Mouse (Mus musculus) right cerebral cortex, postnatal 14 days (tissue): Measurements from ENCODE around the gene Dhrs13.
"Not testable (repeated sequence)": the region's sequence is repeated elsewhere in the genome, so short reads cannot be mapped to it uniquely, and the experiment has no call there.

ENCODE experiments used
- DNase-seq: peaks from one replicate; pipeline ENCODE4 v3.0.0; 2022

The Dhrs13 gene

DNA sequence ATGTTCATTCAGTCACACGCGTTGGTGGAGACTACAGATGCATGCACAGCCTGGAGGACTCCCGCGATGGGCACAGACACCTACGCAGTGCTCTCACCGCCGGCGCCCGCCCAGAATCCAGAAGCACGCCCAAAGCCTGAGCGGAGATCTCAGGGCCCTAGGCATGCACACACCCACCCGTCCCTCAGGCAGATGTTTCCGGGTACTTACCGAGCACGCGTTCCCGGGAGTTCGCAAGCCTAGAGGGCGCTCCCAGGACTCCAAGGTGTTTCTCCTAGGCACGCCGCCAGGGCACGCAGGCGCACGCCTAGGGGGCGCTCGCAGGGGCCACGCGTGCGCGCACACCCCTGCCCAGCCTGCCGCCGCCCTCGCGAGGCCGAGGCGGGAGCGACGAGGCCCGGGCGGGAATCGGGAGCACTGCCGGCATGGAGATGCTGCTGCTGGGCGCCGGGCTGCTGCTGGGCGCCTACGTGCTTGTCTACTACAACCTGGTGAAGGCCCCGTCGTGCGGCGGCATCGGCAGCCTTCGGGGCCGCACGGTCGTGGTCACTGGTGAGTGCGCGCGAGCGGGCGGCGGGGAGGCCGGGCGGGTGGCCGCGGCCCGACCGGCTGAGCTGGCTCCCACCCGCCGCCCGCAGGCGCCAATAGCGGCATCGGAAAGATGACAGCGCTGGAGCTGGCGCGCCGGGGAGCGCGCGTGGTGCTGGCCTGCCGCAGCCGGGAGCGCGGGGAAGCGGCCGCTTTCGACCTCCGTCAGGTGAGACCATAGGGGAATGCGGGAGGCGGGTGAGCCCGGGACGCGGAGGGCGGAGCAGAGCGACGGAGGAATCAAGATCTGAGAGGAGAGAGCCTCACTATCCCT lies at the start of gene Dhrs13:
Dhrs13 (plus strand) TSS at position 334 of the 862 bp plus-strand sequence.
- peak; percentile 91 for DNase-seq

DNA sequence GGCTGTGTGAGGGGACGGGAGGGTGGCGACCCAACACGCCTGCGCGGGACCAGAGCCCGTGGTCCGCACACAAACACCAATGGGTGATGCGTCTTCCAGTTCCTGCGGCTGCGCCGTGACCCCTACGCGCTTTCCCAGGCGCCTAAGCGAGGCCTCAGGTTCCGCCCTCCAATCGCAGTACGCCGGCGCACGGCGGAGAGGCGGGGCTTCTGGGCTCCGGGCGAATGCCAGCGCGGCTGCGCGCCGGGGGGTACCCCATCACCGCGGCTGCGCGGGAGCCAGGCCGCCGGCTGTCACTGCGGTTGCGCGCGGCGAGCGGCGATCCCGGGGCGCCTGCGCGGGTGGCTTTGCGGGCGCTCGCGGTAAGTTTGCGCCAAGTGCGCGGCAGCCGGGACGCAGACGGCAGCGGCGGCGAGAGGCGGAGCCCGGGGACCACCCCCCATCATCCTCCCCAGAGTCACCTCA lies 49.6 kb upstream of the Dhrs13 start, which contains the start of gene Phf12:
Phf12 (plus strand) TSS at position 314 of the 465 bp plus-strand sequence.
- DNase-seq: peak; percentile 99

DNA sequence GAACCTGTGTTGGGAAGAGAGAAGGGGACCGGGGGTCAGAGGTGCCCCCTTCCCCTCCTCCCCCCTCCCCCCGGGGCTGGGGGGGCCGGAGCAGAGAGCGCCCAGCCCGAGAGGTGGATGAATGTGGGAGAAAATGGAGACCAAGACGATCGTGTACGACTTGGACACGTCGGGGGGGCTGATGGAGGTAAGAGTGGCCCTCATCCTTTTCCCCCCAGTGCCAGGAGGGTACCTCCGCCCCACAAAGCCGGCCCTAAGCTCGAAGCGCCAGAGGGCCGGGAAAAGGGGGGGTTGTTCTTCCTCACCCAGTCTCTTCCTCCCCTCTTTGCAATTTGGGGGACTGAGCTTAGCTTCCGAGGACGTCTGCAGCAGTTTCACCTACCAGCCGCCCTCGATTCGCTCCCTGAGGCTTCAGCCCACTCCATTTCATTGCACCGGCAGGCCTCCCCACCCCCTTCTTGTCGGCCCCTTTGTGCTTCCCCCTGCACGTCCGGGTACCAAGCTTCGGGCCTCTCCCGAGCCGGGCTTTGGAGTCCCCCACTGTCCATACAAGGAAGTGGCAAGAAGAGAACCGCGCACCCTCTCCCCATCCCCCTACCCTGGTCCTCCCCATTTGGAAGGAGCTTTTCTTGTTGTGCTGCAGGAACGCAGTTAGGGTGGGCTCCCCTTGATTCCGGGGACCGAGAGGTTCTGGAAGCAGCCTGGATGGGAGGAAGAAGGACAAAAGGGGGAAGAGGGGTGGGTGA lies 48.7 kb upstream of the Dhrs13 start:
- DNase-seq: peak; percentile 68

DNA sequence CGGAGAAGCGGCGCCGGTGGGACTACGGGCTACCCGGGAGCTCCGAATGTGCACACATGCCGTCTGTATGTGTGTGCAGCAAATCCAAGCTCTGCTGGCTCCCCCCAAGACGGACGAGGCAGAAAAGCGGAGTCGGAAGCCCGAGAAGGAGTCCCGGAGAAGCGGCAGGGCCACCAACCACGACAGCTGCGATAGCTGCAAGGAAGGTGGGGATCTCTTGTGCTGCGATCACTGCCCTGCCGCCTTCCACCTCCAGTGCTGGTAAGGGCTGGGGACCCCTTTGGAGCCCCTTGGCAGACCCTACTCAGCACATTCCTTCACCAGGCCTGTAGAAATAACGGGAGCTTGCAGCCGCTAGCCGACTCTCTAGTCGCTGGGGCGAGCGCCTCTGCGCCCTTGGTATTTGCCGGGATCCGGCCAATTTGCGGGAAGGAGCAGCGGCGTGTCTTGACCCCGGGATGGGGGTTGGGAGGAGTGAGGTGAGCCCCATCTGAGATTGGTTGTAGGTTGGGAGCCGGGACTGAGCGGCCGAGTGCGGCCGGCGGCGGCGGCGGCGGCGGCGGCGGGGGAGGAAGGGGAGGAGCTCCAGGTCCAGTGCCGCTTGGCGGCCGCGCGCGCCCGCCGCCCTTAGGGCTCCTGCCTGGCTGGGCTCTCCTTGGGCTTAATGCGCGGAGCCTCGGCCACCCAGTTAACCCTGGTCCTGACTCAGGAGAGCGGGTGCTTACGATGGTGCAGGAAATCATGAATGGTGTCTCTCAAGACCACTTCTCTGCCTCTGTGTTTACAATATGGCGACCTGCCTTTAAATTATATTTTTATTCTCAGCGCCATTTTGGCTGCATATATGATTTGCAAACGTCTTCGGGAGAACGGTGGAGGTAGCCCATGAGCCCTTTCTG lies 47.9 kb upstream of the Dhrs13 start:
- peak; percentile 64 for DNase-seq

DNA sequence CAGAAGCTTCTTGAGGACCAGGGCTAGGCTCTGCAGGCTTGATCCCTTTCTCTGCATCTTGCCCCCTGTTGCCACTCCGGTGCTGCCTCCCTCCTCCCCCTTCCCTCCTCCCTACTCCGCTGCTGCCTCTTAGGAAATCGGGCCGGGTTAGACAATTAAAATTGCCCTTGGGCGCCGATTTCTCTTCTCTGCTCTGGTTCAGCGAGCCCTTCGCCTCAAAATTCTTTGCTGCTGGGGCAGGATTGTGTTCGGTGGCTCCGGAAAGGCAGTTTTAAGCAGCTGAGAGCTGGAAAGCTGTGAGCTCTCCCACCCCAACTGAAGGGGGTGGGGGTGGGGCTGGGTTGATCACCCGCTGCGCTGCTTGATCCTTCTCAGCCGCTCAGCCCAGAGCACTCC lies 47.2 kb upstream of the Dhrs13 start:
- DNase-seq: no peak

DNA sequence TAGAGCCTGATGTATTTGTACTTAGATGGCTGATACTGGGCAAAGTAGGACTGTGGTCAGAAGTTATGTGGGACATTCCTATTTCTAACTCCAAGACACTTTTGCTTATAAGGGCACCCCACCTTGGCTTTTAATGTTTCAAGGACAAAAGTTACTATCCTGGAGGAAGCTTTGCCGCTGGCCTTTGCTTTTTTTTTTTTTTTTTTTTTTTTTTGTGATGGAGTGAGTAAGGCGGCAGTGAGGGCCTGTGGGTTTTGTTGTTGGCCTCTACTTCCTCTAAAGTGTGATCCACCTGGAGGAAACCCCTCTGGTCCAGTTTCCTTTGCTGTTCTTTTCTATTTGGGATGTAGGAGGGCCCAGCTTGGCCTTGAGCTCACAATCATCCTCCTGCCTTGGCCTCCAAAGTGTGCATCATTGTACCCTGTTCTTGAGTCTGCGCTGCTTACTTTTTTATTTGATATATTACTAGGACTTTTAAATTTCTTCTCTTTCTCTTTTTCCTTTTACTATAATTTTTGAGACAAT lies 46.5 kb upstream of the Dhrs13 start:
- no peak for DNase-seq

DNA sequence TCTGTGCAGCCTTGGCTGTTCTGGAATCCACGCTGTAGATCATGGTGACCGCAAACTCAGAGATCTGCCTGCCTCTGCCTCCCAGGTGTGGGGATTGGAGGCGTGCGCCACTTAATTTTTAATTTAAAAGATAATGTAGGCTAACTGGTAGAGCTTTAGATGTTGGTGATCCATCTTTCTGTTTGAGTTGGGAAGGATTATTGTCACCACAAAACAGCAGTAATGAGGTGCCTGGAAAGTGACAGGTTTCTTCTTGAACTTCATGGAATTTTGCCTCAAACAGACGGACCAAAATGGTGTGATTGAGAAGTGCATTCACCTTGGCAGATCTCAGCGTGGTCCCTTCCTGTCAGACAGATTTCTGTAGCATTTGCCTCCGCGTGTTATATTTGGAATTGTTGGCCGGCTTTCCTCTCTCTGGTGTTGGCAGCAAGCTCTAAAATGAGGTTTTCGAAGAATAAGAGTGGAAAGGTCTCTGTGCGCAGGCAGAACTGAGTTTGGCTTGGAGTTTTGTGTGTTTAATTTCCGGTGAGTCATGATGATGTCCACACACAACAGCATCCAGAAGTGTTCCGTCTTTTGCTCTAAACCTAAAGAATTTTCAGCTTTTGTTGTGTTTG lies 42.9 kb upstream of the Dhrs13 start:
- no peak for DNase-seq

DNA sequence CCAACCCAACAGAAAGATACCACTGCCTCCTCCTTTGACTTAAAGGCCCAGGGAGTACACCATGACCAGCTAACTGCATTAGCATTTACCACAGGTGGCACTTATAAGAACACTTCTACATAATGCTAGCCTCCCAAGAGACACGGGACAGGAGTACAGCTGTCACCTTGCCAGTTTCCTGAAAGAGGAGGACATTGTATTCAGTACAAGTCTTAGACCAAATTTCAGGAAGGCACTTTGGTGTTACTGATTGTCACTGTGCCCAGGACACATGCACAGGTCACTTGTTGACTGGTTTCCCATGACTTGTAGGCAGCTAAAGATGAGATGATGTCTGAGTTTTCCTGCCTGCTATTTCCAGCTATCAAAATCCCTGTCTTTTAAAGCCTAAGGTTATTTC lies 36.5 kb upstream of the Dhrs13 start:
- DNase-seq: no peak

DNA sequence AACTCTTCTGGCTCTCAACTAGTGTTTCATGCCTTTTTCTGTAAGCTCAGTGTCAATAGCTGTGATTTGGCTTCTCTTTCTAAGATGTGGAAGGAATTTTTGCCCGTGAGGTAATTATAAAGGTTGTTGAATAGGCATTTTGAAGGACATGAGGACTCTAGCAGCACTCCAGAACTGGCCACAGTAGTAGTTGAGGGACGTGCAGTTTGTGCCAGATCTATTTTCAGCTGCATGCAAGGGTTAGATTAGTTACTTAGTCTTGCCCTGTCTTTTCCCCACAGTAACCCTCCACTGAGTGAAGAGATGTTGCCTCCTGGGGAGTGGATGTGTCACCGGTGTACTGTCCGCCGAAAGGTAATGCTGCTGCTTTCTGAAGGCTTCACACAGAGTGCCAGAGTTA lies 25.6 kb upstream of the Dhrs13 start:
- no peak for DNase-seq

DNA sequence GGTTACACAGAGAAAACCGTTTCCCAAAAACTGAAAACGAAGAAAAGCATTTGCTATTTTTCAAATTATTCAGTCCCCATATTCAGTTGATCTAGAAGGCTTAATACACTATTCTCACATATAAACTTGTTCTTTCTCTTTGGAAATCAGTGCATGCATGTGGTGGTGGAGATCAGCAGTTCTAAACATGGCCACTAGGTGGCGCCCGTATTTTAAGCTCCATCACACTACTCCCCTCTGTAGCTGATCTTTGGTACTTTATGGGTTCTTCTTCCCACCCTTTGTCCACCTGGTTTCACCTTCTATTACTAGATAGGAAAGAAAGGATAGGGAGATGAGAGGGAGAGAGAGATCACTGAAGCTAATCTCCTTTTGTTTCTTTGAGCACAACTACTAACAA lies 12.4 kb upstream of the Dhrs13 start:
- peak; percentile 76 for DNase-seq

DNA sequence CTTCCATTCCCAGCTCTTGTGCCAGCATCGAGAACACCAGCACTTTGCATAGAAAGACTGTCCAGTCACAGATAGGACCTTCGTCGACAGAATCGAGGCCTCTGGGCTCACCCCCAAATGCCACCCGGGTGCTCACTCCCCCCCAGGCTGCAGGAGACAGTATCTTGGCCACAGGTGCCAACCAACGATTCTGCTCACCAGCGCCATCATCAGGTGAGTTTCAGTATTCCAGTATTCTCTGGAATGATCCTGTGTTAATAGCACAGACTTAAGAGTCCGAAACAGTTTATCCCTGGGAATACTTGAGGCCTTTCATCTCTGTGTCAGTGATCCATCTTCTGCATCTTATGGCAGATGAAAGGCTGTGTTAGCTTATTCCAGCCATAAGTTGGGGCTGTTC lies 8.5 kb upstream of the Dhrs13 start:
- peak; percentile 42 for DNase-seq

DNA sequence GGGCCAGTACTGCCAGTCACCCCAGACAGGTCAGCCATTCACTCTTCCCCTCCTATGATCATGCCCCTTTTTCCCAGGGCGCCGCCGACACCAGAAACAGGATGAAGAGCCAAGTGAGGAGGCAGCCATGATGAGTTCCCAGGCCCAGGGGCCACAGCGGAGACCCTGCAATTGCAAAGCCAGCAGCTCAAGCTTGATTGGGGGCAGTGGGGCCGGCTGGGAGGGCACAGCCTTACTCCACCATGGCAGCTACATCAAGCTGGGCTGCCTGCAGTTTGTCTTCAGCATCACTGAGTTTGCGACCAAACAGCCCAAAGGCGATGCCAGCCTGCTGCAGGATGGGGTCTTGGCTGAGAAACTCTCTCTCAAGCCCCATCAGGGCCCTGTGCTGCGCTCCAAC lies 2.8 kb upstream of the Dhrs13 start:
- no peak for DNase-seq

DNA sequence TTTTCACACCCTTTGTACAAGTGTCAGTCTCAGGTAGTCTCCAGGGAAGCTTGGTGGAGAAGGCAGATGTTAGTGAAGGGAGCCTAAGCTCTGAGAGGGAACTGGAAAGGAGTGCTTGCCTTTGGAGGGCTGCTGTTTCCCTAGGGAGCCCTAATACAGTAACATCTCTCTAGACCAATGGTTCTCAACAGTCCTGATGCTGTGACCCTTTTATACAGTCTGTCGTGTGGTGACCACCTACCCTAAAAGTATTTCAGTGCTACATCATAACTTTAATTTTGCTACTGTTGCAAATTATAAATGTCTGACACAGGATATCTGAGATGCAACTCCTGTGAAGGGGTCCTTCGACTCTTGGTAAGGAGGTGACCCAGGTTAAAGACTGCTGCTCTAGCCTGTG lies 1.5 kb upstream of the Dhrs13 start:
- no peak for DNase-seq

DNA sequence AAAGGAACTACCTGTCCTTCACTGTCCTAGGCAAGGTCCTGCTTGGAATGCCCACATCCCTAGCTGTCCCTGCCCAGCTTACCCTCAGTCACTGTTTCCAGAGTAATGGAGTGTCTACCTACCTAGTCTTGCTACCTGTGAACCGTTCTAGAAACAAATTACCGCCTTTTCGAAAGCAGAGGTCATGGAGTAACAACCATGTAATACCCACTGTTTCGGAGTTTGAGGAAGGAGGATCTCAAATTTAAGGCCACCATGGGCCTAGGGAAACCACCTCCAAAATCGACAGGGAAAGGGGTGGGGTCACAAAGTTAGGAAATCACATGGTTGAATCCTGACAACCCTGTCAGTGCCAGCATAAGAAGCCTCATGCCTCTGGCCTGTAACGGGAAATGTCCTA lies 691 bp upstream of the Dhrs13 start:
- no peak for DNase-seq

DNA sequence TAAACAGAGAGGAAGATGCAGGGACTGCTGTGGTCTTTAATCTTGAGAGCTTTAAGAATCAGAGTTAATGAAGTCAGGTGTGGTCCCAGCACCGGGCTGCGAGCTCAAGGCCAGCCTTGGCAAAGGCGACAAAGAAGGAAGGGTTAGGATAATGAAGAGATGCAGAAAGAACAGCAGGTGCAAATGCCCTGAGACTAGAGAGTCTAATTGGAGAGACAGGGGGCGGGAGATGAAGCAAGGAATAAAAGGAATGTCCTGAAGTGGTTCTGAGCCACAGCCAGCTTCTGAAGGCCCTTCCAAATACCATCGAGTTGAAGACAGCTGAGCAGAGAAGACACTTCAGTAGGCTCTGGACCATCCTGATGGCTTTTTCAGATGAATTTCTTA lies 722 bp downstream of the Dhrs13 start:
- no peak for DNase-seq

DNA sequence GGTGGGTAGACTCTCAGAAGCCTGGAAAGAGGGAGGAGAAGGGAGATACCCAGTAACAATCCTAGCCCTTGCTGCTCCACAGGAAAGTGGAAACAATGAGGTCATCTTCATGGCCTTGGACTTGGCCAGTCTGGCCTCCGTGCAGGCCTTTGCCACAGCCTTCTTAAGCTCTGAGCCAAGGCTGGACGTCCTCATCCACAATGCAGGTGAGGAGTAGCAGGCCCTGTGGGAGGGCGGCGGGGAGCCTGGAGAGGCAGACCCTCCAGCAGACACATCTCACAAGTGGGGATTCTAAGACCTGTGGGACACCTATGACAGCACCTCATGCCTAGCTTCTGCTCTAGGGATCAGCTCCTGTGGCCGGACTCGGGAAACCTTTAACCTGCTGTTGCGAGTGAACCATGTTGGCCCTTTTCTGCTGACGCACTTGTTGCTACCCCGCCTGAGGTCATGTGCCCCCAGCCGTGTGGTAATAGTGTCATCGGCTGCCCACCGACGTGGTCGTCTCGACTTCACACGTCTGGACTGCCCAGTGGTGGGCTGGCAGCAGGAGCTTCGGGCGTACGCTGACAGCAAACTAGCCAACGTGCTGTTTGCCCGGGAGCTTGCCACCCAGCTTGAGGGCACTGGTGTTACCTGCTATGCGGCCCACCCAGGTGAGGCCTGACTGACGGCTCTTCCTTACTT lies 2.0 kb downstream of the Dhrs13 start:
- DNase-seq: no peak

DNA sequence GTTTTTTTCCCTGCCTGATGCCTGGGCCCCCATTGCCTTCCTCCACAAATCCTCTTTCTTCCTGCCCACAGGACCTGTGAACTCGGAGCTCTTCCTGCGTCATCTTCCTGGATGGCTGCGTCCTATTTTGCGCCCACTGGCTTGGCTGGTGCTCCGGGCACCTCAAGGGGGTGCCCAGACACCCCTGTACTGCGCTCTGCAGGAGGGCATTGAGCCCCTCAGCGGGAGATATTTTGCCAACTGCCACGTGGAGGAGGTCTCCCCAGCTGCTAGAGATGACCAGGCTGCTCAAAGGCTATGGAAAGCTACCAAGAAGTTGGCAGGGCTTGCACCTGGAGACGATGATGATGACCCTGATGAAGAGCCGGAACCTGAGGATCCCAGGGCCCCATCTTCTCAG lies 4.7 kb downstream of the Dhrs13 start:
- no peak for DNase-seq

DNA sequence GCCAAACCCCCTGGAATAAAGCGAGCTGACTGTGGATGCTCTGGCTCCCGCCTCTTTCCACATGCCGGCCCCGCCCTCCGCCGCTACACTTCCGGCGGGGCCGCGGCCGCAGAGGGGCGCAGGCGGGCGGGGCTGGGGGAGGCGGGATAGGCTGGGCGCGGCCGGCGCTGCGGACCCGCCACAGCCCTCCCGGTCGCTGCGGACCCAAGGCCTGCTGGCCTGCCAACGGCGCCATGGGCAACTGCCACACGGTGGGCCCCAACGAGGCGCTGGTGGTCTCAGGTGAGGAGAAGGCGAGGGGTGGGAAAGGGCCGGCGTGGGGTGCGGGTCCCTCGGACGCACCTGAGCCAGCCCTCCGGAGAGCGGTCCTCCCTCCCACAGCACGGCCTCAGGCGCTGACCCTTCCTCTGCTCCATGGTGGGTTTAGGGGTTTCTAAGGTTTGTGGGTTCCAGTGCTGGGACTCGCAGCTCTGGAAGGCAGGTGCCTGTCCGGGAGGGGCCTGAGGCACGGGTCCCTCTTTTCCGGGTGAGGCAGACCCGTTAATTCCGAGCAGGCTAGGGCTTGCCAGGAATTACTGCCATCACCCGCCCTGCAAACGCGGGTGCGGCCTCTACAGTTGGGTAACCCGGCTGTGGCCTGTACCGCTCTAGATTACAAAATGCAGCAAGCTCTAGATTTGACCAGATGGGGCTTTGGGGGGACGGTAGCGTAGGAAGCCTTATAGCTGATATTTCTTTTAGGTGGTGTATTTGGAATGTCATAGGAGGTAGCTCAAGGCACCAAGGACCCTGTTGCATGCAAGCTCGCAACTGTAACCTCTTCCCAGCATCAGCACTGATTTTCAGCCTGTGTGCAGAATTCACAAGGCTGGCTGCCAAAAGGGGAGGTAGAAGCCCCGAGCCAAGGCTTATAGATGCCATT lies 6.0 kb downstream of the Dhrs13 start, which contains the start of gene Flot2:
Flot2 (plus strand) TSS at position 101 of the 922 bp plus-strand sequence.
- peak; percentile 60 for DNase-seq

DNA sequence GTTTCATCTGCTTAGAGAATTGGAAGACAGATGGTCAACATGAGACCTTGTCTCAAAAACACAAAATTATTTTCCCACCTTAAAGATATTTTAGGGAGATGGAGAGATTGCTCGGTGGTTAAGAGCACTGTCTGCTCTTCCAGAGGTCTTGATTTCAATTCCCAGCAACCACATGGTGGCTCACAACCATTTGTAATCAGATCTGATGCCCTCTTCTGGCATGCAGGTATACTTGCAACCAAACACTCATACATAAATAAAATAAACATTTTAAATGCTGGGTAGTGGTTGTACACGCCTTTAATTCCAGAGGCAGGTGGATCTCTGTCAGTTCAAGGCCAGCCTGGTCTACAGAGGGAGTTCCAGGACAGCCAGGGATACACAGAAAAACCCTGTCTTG lies 8.8 kb downstream of the Dhrs13 start:
- no peak for DNase-seq

DNA sequence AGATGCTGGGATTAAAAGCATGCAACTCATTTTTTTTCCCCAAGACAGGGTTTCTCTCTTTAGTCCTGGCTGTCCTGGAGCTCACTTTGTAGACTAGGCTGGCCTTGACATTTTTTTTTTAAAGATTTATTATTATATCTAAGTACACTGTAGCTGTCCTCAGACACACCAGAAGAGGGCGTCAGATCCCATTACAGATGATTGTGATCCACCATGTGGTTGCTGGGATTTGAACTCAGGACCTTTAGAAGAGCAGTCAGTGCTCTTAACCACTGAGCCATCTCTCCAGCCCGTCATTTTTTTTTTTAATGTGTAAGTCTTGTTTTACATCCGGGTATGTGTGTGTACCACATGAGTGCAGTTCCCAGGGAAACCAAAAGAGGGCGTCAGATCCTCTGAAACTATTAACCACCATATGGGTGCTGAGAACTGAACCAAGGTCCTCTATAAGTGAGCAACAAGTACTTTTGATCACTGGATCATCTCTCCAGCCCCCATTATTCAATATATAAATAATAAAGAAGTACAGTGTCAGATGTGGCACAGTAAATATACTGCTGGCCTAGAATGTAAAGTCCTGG lies 10.3 kb downstream of the Dhrs13 start:
- not testable (repeated sequence) for DNase-seq
